Mouse (Mus musculus) forebrain, embryonic 16.5 days (tissue): ENCODE measurements at regions not wholly inside any gene's neighbourhood (a gene's known extent, or its start where the extent isn't known, plus 50 kb on each side); places are given as distances from the start of the nearest gene placed in this dataset.
"Not testable (repeated sequence)": the region's sequence is repeated elsewhere in the genome, so short reads cannot be mapped to it uniquely, and the experiment has no call there.

ENCODE experiments used
- ATAC-seq: fragments of 200-750 bp; cut with Nextera tagmentation; 2 replicates; pipeline ENCODE4 v1.8.0; 2017; ENCODE audit warnings: mild to moderate bottlenecking, moderate library complexity
- H3K27ac ChIP-seq: fragments of 300-500 bp; sonication (generic); 2 replicates; pipeline ENCODE4 v1.5.1; 2014; ENCODE audit warnings: low read length, control low read depth
- H3K27me3 ChIP-seq: fragments of 300-500 bp; sonication (generic); replicated peaks from 2 replicates; pipeline ENCODE4 v1.6.1; 2014; ENCODE audit warnings: low read length; ENCODE audit not compliant: control insufficient read depth, insufficient read depth
- H3K36me3 ChIP-seq: fragments of 300-500 bp; sonication (generic); 2 replicates; pipeline ENCODE4 v1.6.1; 2014; ENCODE audit not compliant: control insufficient read depth, insufficient read depth
- H3K4me1 ChIP-seq: fragments of 300-500 bp; sonication (generic); replicated peaks from 2 replicates; pipeline ENCODE4 v1.6.1; 2014; ENCODE audit warnings: low read length; ENCODE audit not compliant: control insufficient read depth, insufficient read depth
- H3K4me2 ChIP-seq: fragments of 300-500 bp; sonication (generic); 2 replicates; pipeline ENCODE4 v1.6.1; 2014; ENCODE audit warnings: mild to moderate bottlenecking, low read length, control low read depth
- H3K4me3 ChIP-seq: fragments of 300-500 bp; sonication (generic); replicated peaks from 2 replicates; pipeline ENCODE4 v1.5.1; 2014; ENCODE audit warnings: mild to moderate bottlenecking, low read length, control low read depth
- H3K9ac ChIP-seq: fragments of 300-500 bp; sonication (generic); replicated peaks from 2 replicates; pipeline ENCODE4 v1.6.1; 2014; ENCODE audit warnings: low read depth, low read length, control low read depth
- H3K9me3 ChIP-seq: fragments of 300-500 bp; sonication (generic); 2 replicates; pipeline ENCODE4 v1.6.1; 2016; ENCODE audit warnings: low read length; ENCODE audit not compliant: control insufficient read depth
- WGBS: fragments of 180-500 bp; shearing (Covaris S2); extraction: QIAGEN DNeasy Blood & Tissue Kit; methylation state at CpG from one replicate; pipeline ENCODE4 v1.1.7; 2014; 5-methylcytosine and 5-hydroxymethylcytosine counted together

GRCm38 (mm10) chr12:63805458-63805857 lies 669.0 kb downstream of the Fscb start:
- H3K4me3 ChIP-seq: no peak overlapping the region
- H3K4me1 ChIP-seq: no peaks in the 10 kb centered on the region
- no peak overlapping the region for H3K9ac ChIP-seq
- H3K36me3 ChIP-seq: no peaks in the 10 kb centered on the region
- no peaks in the 10 kb centered on the region for H3K27me3 ChIP-seq
- WGBS: 66% methylated on average over 3 of the region's 3 CpGs
- H3K4me2 ChIP-seq: no peak overlapping the region
- H3K27ac ChIP-seq: no peak overlapping the region
- H3K9me3 ChIP-seq: no peaks in the 10 kb centered on the region
- peak; percentile 65; the same call in 1 of the 2 replicates for ATAC-seq

GRCm38 (mm10) chr12:63804008-63804407 lies 670.5 kb downstream of the Fscb start:
- Histone ChIP-seq H3K4me3 (no peak overlapping the region), H3K27ac (peak overlapping the region; percentile 47), H3K4me2 (no peak overlapping the region), H3K27me3 (no peaks in the 10 kb centered on the region), H3K4me1 (no peaks in the 10 kb centered on the region), H3K9me3 (no peaks in the 10 kb centered on the region), H3K36me3 (no peaks in the 10 kb centered on the region), H3K9ac (no peak overlapping the region)
- ATAC-seq: peak; percentile 87; the same call in 1 of the 2 replicates

DNA sequence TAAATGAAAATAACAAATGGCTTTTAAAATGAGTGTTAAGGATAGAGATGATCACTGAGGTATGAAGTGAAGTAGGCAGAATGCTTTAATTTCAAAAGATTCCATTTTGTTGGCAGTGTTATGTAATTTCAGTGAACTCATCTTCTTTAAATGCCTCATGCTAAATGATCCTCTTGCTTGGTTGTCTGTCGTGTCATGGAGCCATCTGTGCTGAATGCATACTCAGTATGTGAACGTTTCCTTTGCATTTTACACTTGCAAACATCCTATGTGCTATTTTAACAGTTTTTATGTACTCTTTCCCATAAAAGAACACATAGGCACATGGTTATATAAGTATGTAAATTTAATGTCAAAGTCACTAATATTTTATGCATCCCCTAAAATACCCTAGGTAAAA lies 682.8 kb downstream of the Fscb start:
- H3K27ac ChIP-seq: no peak overlapping the region
- peak; percentile 54; the same call in 1 of the 2 replicates for ATAC-seq
- no peaks in the 10 kb centered on the region for H3K36me3 ChIP-seq
- no peaks in the 10 kb centered on the region for H3K4me1 ChIP-seq
- H3K27me3 ChIP-seq: no peaks in the 10 kb centered on the region
- H3K9me3 ChIP-seq: no peaks in the 10 kb centered on the region
- no peak overlapping the region for H3K4me2 ChIP-seq
- no peak overlapping the region for H3K4me3 ChIP-seq
- 63% methylated on average over 2 of the region's 2 CpGs for WGBS
- H3K9ac ChIP-seq: no peak overlapping the region

- Histone ChIP-seq H3K27ac (no peak overlapping the region), H3K9ac (no peak overlapping the region), H3K9me3 (no peaks in the 10 kb centered on the region), H3K27me3 (no peaks in the 10 kb centered on the region), H3K4me1 (no peaks in the 10 kb centered on the region), H3K4me2 (no peak overlapping the region), H3K36me3 (no peaks in the 10 kb centered on the region), H3K4me3 (no peak overlapping the region)
- 92% methylated on average over 3 of the region's 3 CpGs for WGBS
- no peak for ATAC-seq
Measured at GRCm38 (mm10) chr12:63777874-63778273, 696.6 kb downstream of the Fscb start.

DNA sequence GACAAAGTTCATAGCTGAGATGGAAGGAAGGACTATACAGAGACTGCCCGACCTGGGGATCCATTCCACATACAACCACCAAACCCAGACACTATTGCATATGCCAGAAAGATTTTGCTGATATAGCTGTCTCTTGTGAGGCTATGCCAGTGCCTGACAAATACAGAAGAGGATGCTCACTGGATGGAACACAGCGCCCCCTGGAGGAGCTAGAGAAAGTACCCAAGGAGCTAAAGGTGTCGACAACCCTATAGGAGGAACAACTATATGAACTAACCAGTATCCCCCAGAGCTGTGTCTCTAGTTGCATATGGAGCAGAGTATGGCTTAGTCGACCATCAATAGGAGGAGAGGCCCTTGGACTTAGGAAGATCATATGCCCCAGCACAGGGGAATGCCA lies 713.4 kb downstream of the Fscb start:
- WGBS: 61% methylated on average over 4 of the region's 4 CpGs
- not testable (repeated sequence) for H3K9me3 ChIP-seq, H3K9ac ChIP-seq, H3K36me3 ChIP-seq, H3K4me3 ChIP-seq, ATAC-seq, H3K4me1 ChIP-seq, H3K4me2 ChIP-seq, H3K27ac ChIP-seq, H3K27me3 ChIP-seq
